In genomic region chr5:74355416-74356177, GRCm38 (mm10) we compare ENCODE assay signal across 28 mouse cellular contexts.
A peak's percentile ranks its signal among the peaks of the same experiment; 100 is the strongest.
DNase-seq lines count a peak whose midpoint lies in the region; ATAC-seq and TF ChIP-seq lines count a peak whose summit lies in the region.
"Had no signal": no experiment of that assay in that cellular context is flagged by ENCODE, and none has a peak within 500 bp of the region (broad histone marks: within the 10 kb centered on the region; RNA-seq: fewer than 3 reads in every experiment).

No protein-coding gene starts in this region.

- no peaks in the 10 kb centered on the region for H3K79me2 ChIP-seq in liver, adult 2 months (ENCODE audit: control insufficient read depth, insufficient read depth, low read length)
- H3K79me2 ChIP-seq in MEL (ENCODE audit: control insufficient read depth, insufficient read depth, low read length, poor library complexity) = no peaks in the 10 kb centered on the region

- ATAC-seq in liver, postnatal 0 days = no peak
- ATAC-seq in lung, embryonic 16.5 days (ENCODE audit: low read depth) = peak; percentile 52
- ATAC-seq in erythroblast, adult 5-6 weeks (replicated peaks; ENCODE audit: low FRiP score, poor library complexity, severe bottlenecking) = no peak
- ATAC-seq: activated CD4-positive, CD25-positive, alpha-beta regulatory T cell, adult 4 months; CD4-positive, CD25-positive, alpha-beta regulatory T cell, adult 4 months; forebrain, embryonic 13.5 days; forebrain, embryonic 16.5 days had no signal

- H3K9ac ChIP-seq in liver, adult 2 months (ENCODE audit: low read depth, low read length) = no peak overlapping the region
- no peak overlapping the region for H3K9ac ChIP-seq in liver, postnatal 0 days (replicated peaks)
- H3K9ac ChIP-seq in lung, embryonic 16.5 days (ENCODE audit: low read length) = no peak overlapping the region
- H3K9ac ChIP-seq in MEL (ENCODE audit: control insufficient read depth, low read depth, low read length, poor library complexity, severe bottlenecking) = no peak overlapping the region
- H3K9ac ChIP-seq: embryonic facial prominence, embryonic 13.5 days; forebrain, embryonic 13.5 days; heart, embryonic 13.5 days; hindbrain, embryonic 14.5 days had no signal

- no peak overlapping the region for H3K4me2 ChIP-seq in liver, postnatal 0 days (ENCODE audit: low read depth, low read length)
- H3K4me2 ChIP-seq in lung, embryonic 16.5 days (ENCODE audit: low read depth, low read length) = no peak overlapping the region
- H3K4me2 ChIP-seq: embryonic facial prominence, embryonic 13.5 days; forebrain, embryonic 13.5 days; heart, embryonic 13.5 days; hindbrain, embryonic 14.5 days had no signal

- no peak for TF ChIP-seq POLR2A in liver, adult 2 months (IDR thresholded peaks at IDR 0.05; ENCODE audit: extremely low read depth, insufficient read depth, low read length)
- no peak for TF ChIP-seq POLR2A in MEL (IDR thresholded peaks at IDR 0.05; ENCODE audit: control insufficient read depth in 1 of 2, insufficient read depth in 1 of 2, low read depth in 1 of 2, low read length in 2 of 2, poor library complexity in 1 of 2)

- no peaks in the 10 kb centered on the region for H3K36me3 ChIP-seq in liver, adult 2 months (ENCODE audit: control insufficient read depth, insufficient read depth, low read length)
- no peaks in the 10 kb centered on the region for H3K36me3 ChIP-seq in liver, postnatal 0 days (replicated peaks; ENCODE audit: insufficient read depth, low read length)
- H3K36me3 ChIP-seq in lung, embryonic 16.5 days (ENCODE audit: control insufficient read depth, insufficient read depth, low read length) = no peaks in the 10 kb centered on the region
- H3K36me3 ChIP-seq in MEL (ENCODE audit: control insufficient read depth in 1 of 2, insufficient read depth in 2 of 2, low read length in 2 of 2) = no peaks in the 10 kb centered on the region
- H3K36me3 ChIP-seq: embryonic facial prominence, embryonic 10.5 days; embryonic facial prominence, embryonic 13.5 days; forebrain, embryonic 10.5 days; heart, embryonic 10.5 days; heart, embryonic 13.5 days had no signal

- no peaks in the 10 kb centered on the region for H3K4me1 ChIP-seq in liver, adult 2 months (ENCODE audit: control insufficient read depth, insufficient read depth, low read length)
- H3K4me1 ChIP-seq in liver, postnatal 0 days (ENCODE audit: insufficient read depth) = no peaks in the 10 kb centered on the region
- H3K4me1 ChIP-seq in lung, embryonic 16.5 days (replicated peaks; ENCODE audit: control insufficient read depth, insufficient read depth, low read length) = peaks cover 4% of the 10 kb centered on the region; the same call in 1 of the 2 replicates
- H3K4me1 ChIP-seq in MEL (ENCODE audit: control insufficient read depth in 1 of 2, insufficient read depth in 2 of 2, low read length in 2 of 2) = no peaks in the 10 kb centered on the region
- H3K4me1 ChIP-seq: embryonic facial prominence, embryonic 13.5 days; forebrain, embryonic 10.5 days; forebrain, embryonic 13.5 days had no signal

- TF ChIP-seq RAD21 in MEL (IDR thresholded peaks at IDR 0.05; ENCODE audit: low read depth, low read length) = no peak

- no peaks in the 10 kb centered on the region for H3K9me3 ChIP-seq in liver, postnatal 0 days (ENCODE audit: low read length)
- no peaks in the 10 kb centered on the region for H3K9me3 ChIP-seq in lung, embryonic 16.5 days (ENCODE audit: control insufficient read depth, low read length)
- H3K9me3 ChIP-seq in MEL (replicated peaks; ENCODE audit: insufficient read depth, low read length) = no peaks in the 10 kb centered on the region
- H3K9me3 ChIP-seq: embryonic facial prominence, embryonic 10.5 days; embryonic facial prominence, embryonic 13.5 days; forebrain, embryonic 10.5 days; forebrain, embryonic 13.5 days; heart, embryonic 10.5 days; heart, embryonic 13.5 days had no signal

- no peak overlapping the region for H3K27ac ChIP-seq in liver, adult 2 months (replicated peaks; ENCODE audit: insufficient read depth, low read depth, low read length)
- H3K27ac ChIP-seq in liver, postnatal 0 days (ENCODE audit: low read depth) = no peak overlapping the region
- no peak overlapping the region for H3K27ac ChIP-seq in lung, embryonic 16.5 days (ENCODE audit: low read length)
- H3K27ac ChIP-seq in MEL (ENCODE audit: control insufficient read depth, low read depth, low read length) = no peak overlapping the region
- H3K27ac ChIP-seq: embryonic facial prominence, embryonic 10.5 days; embryonic facial prominence, embryonic 13.5 days; forebrain, embryonic 10.5 days; forebrain, embryonic 13.5 days; heart, adult 2 months; heart, embryonic 10.5 days; heart, embryonic 13.5 days; hindbrain, embryonic 14.5 days had no signal

- no peaks in the 10 kb centered on the region for H3K27me3 ChIP-seq in liver, adult 2 months (ENCODE audit: control insufficient read depth, insufficient read depth, low read length)
- no peaks in the 10 kb centered on the region for H3K27me3 ChIP-seq in liver, postnatal 0 days (ENCODE audit: insufficient read depth, low read length)
- H3K27me3 ChIP-seq in lung, embryonic 16.5 days (ENCODE audit: control insufficient read depth, insufficient read depth, low read depth, low read length) = no peaks in the 10 kb centered on the region
- no peaks in the 10 kb centered on the region for H3K27me3 ChIP-seq in MEL (ENCODE audit: control insufficient read depth in 1 of 2, insufficient read depth in 2 of 2, low read length in 2 of 2)
- H3K27me3 ChIP-seq: embryonic facial prominence, embryonic 13.5 days; forebrain, embryonic 13.5 days; heart, embryonic 13.5 days had no signal

- DNase-seq in liver, adult 2 months (ENCODE audit: extremely low read depth, low read depth, low spot score) = peak; percentile 6
- no peak for DNase-seq in liver, postnatal 0 days
- no peak for DNase-seq in lung, postnatal 4 days
- no peak for DNase-seq in MEL (ENCODE audit: low read depth, low spot score)
- DNase-seq: adrenal gland, adult 8-10 months; adrenal gland, postnatal 25 days; cerebellum, adult 11-12 months; cerebellum, adult 8-10 months; cerebellum, postnatal 10 days; cerebellum, postnatal 36 days; embryo, embryonic 11 days; gastrocnemius, postnatal 10 days; gastrocnemius, postnatal 36 days; heart, adult 2 months; heart, postnatal 14 days; heart, postnatal 4 days had no signal

- no peak for TF ChIP-seq EP300 in liver, postnatal 0 days (IDR thresholded peaks at IDR 0.05; ENCODE audit: low read depth)
- TF ChIP-seq EP300 in MEL (IDR thresholded peaks at IDR 0.05; ENCODE audit: low read depth in 1 of 2, low read length in 2 of 2) = no peak

- no peak overlapping the region for H3K4me3 ChIP-seq in liver, adult 2 months (ENCODE audit: insufficient read depth, low read depth, low read length)
- H3K4me3 ChIP-seq in liver, postnatal 0 days (ENCODE audit: low read depth, low read length) = no peak overlapping the region
- no peak overlapping the region for H3K4me3 ChIP-seq in lung, embryonic 16.5 days (ENCODE audit: low read length)
- H3K4me3 ChIP-seq in MEL (ENCODE audit: control insufficient read depth in 1 of 2, insufficient read depth in 1 of 2, low read depth in 2 of 2, low read length in 2 of 2) = no peak overlapping the region
- H3K4me3 ChIP-seq: embryonic facial prominence, embryonic 10.5 days; embryonic facial prominence, embryonic 13.5 days; forebrain, embryonic 10.5 days; forebrain, embryonic 13.5 days; heart, adult 2 months; heart, embryonic 10.5 days; heart, embryonic 13.5 days had no signal

- 82% methylated on average over 2 of the region's 2 CpGs for WGBS in liver, adult 2 months
- 52% methylated on average over 2 of the region's 2 CpGs for WGBS in liver, postnatal 0 days (ENCODE audit: insufficient replicate concordance)
- 43% methylated on average over 2 of the region's 2 CpGs for WGBS in lung, embryonic 16.5 days

- no peak for TF ChIP-seq CTCF in liver, adult 2 months (IDR thresholded peaks at IDR 0.05; ENCODE audit: low read depth, low read length)
- TF ChIP-seq CTCF in liver, postnatal 0 days (IDR thresholded peaks at IDR 0.05; ENCODE audit: low read depth) = no peak
- TF ChIP-seq CTCF in MEL (IDR thresholded peaks at IDR 0.05 in 2 of 3, conservative IDR thresholded peaks at IDR 0.05 in 1 of 3; ENCODE audit: control insufficient read depth in 1 of 3, insufficient read depth in 1 of 3, low read depth in 2 of 3, low read length in 3 of 3, poor library complexity in 1 of 3, severe bottlenecking in 1 of 3) = no peak

TF ChIP-seq in MEL, 35 proteins besides CTCF, POLR2A, EP300 and RAD21:
- no peak for TF ChIP-seq ZKSCAN1 (IDR thresholded peaks at IDR 0.05; ENCODE audit: low read depth, low read length)
- peak; percentile 59 for TF ChIP-seq GATA1 (IDR thresholded peaks at IDR 0.05; ENCODE audit: low read depth, low read length)
